Mouse (Mus musculus): Measurements from ENCODE around the gene Stard13.

GRCm38 (mm10) chr5:151175897-151176313 is 57.7 kb downstream of the Stard13 start:
- no peak for TF ChIP-seq CTCF (IDR thresholded peaks at IDR 0.05; ENCODE audit: insufficient read depth, low read length)
- no peak for TF ChIP-seq POLR2A (IDR thresholded peaks at IDR 0.05; ENCODE audit: borderline replicate concordance, extremely low read depth, low read depth, low read length)
